Mouse (Mus musculus): ENCODE measurements around the gene Clec10a.

Clec10a gene

GRCm38 (mm10) chr11:70218741-70219470 is 62.9 kb downstream of the Clec10a start:
- DNase-seq: no peak

- no peak for DNase-seq
Observed at GRCm38 (mm10) chr11:70219873-70220272, 63.9 kb downstream of the Clec10a start.

GRCm38 (mm10) chr11:70220323-70220722 is 64.3 kb downstream of the Clec10a start:
- DNase-seq: no peak

Data from layer of hippocampus, adult 9-11 months (tissue).